Mouse (Mus musculus) hindbrain, embryonic 14.5 days (tissue): ENCODE results near the gene Col15a1. TPM values are rescaled to one million over a fixed set of nuclear protein-coding genes. Genes with fewer than 3 reads are reported as not detected.

Experiments used
- ATAC-seq: fragments of 200-750 bp; cut with Nextera tagmentation; 2 replicates; pipeline ENCODE4 v1.8.0; 2017; ENCODE audit warnings: moderate number of reproducible peaks, mild to moderate bottlenecking, moderate TSS enrichment, moderate library complexity; ENCODE audit not compliant: low FRiP score
- DNase-seq: peaks from one replicate; pipeline ENCODE4 v3.0.0-alpha.2; 2015; ENCODE audit warnings: low spot score
- H3K27ac ChIP-seq: fragments of 300-500 bp; sonication (generic); 2 replicates; pipeline ENCODE4 v1.5.1; 2014; ENCODE audit warnings: mild to moderate bottlenecking, moderate library complexity
- H3K27me3 ChIP-seq: fragments of 300-500 bp; sonication (generic); 2 replicates; pipeline ENCODE4 v1.6.1; 2014; ENCODE audit warnings: mild to moderate bottlenecking, low read length, mixed read lengths; ENCODE audit not compliant: control insufficient read depth, insufficient read depth
- H3K36me3 ChIP-seq: fragments of 300-500 bp; sonication (generic); replicated peaks from 2 replicates; pipeline ENCODE4 v1.6.1; 2014; ENCODE audit not compliant: control insufficient read depth, insufficient read depth
- H3K4me1 ChIP-seq: fragments of 300-500 bp; sonication (generic); replicated peaks from 2 replicates; pipeline ENCODE4 v1.6.1; 2014; ENCODE audit warnings: antibody characterized with exemption, low read length, mixed read lengths; ENCODE audit not compliant: control insufficient read depth, insufficient read depth
- H3K4me2 ChIP-seq: fragments of 300-500 bp; sonication (generic); replicated peaks from 2 replicates; pipeline ENCODE4 v1.6.1; 2014; ENCODE audit warnings: mild to moderate bottlenecking, moderate library complexity
- H3K4me3 ChIP-seq: fragments of 300-500 bp; sonication (generic); replicated peaks from 2 replicates; pipeline ENCODE4 v1.5.1; 2014; ENCODE audit warnings: mild to moderate bottlenecking, low read length
- H3K9ac ChIP-seq: fragments of 300-500 bp; sonication (generic); 2 replicates; pipeline ENCODE4 v1.6.1; 2014
- H3K9me3 ChIP-seq: fragments of 300-500 bp; sonication (generic); 2 replicates; pipeline ENCODE4 v1.6.1; 2016; ENCODE audit warnings: low read length; ENCODE audit not compliant: control insufficient read depth
- WGBS: fragments of 180-500 bp; shearing (Covaris S2); extraction: QIAGEN DNeasy Blood & Tissue Kit; methylation state at CpG from one replicate; pipeline ENCODE4 v1.1.7; 2014; 5-methylcytosine and 5-hydroxymethylcytosine counted together
- polyA plus RNA-seq: library from polyadenylated mRNA; unstranded; fragments of >200 nt; fragmentation: Nextera tagmentation; extraction: Ambion mirVana; gene quantifications from 2 replicates; pipeline ENCODE4 v1.2.1, GENCODE M21; 2014

Gene Col15a1
- polyA plus RNA-seq, 1 experiment from 2014 or later = 4.7 TPM

DNA sequence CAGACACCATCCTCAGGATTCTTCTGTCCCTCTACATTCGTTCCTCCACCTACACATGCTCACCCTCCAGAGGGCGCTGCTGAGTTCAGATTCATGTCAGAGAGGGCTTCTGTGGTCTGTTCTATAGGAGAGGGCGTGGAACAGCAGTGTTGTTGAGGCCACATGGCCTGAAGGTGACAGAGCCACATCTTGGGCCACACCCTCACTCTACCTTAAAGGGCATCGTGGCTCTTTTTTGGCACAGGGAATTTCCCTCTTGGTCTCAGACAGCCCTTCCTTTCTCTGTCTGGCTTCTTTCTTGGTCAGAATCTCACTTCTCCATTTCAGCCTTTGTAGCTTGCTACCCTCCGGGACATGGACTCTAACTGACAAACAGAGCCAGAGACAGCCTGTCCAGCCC lies 43.1 kb downstream of the Col15a1 start:
- no peak overlapping the region for H3K4me3 ChIP-seq
- DNase-seq (peak; percentile 38), ATAC-seq (no peak)
- no peaks in the 10 kb centered on the region for H3K36me3 ChIP-seq
- H3K9ac ChIP-seq = no peak overlapping the region
- H3K4me1 ChIP-seq = no peaks in the 10 kb centered on the region
- WGBS = 46% methylated on average over 5 of the region's 5 CpGs
- H3K27me3 ChIP-seq = no peaks in the 10 kb centered on the region
- H3K27ac ChIP-seq = no peak overlapping the region
- no peak overlapping the region for H3K4me2 ChIP-seq
- 0 out of 2 replicates have a peak, but pooled peaks cover 6% of the 10 kb centered on the region for H3K9me3 ChIP-seq

DNA sequence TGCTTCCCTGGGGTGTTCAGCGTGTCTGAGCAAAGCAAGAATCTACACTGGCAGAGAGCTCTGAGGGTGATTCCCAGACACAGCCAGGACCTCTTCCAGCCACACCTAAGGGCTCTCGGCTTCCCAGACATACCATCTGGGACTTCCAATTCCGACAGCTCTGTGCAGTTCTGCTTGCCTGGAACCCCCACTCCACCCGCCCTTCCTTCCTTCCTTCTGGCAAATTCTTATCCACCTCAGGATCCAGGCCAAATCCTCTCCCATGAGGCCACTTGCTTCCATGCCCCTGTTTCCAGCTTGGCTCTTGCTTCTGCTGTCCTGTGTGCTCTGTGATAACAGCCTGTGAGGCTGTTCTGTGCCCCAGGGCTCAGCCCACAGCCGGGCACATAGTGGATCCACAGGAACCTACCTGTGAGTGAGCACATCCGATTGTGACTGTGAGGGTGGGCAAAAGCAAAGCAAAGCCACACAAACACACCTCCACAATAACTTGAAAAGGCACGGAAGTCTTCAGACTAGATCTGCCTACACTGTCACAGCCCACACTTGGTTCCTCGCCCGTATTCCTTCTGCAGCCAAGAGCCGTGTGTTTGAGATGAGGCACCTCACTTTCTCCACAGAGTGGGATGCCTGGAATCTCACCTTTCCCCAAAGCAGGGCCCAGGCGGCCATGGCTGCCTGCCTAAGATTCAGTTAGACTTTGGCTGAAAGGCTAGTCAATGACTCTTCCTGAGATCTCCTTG lies 43.9 kb downstream of the Col15a1 start:
- Histone ChIP-seq H3K27me3 (no peaks in the 10 kb centered on the region), H3K27ac (no peak overlapping the region), H3K9ac (no peak overlapping the region), H3K4me2 (no peak overlapping the region), H3K36me3 (no peaks in the 10 kb centered on the region), H3K4me3 (no peak overlapping the region), H3K9me3 (0 out of 2 replicates have a peak, but pooled peaks cover 6% of the 10 kb centered on the region), H3K4me1 (no peaks in the 10 kb centered on the region)
- DNase-seq = no peak
- ATAC-seq = no peak
- 87% methylated on average over 11 of the region's 11 CpGs for WGBS

DNA sequence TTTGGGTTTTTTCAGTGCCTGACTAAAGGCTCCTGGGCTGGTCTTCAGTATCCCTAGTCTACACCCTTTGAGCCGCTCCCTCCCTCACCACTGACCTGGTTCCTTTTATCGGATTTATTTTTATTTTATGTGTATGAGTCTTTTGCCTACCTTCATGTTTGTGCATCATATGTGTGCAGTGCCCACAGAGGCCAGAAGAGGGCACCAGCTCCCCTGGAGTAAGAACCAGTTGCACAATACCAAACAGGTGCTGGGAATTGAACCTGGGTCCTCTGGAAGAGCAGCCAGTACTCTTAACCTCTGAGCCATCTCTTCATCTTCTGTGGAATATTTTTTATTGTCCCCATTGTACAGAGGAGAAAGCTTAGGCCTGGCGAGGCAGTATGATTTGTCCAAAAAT lies 44.7 kb downstream of the Col15a1 start:
- Histone ChIP-seq H3K4me2 (no peak overlapping the region), H3K27ac (no peak overlapping the region), H3K4me1 (no peaks in the 10 kb centered on the region), H3K9me3 (0 out of 2 replicates have a peak, but pooled peaks cover 6% of the 10 kb centered on the region), H3K36me3 (no peaks in the 10 kb centered on the region), H3K27me3 (no peaks in the 10 kb centered on the region), H3K9ac (no peak overlapping the region), H3K4me3 (no peak overlapping the region)
- 95% methylated on average over 3 of the region's 3 CpGs for WGBS
- ATAC-seq = no peak
- no peak for DNase-seq

DNA sequence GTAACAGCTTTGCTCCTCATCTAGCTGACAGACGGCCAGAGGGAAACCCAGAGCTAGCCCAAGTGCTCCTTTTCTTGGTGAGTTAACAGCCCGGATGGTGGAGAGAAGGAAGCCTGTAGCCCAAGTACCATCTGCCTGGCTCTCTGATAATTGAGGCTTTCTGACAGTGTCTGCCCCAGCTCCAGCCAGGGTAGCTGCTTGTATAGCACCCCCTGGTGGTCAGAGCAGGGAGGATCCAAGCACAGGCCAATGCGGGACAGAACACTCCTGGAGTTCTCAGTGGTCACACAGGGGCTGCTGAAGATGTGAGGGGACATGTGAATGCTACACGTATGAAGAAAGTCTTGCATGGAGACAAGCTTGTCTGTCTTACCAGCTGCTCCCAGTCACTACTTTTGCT lies 47.7 kb downstream of the Col15a1 start:
- ATAC-seq = no peak; the same call in 1 of the 2 replicates
- peak; percentile 63 for DNase-seq
- Histone ChIP-seq H3K4me2 (no peak overlapping the region), H3K9me3 (0 out of 2 replicates have a peak, but pooled peaks cover 6% of the 10 kb centered on the region), H3K4me1 (no peaks in the 10 kb centered on the region), H3K4me3 (no peak overlapping the region), H3K27me3 (no peaks in the 10 kb centered on the region), H3K9ac (no peak overlapping the region), H3K36me3 (no peaks in the 10 kb centered on the region), H3K27ac (no peak overlapping the region)
- 44% methylated on average over 4 of the region's 4 CpGs for WGBS

DNA sequence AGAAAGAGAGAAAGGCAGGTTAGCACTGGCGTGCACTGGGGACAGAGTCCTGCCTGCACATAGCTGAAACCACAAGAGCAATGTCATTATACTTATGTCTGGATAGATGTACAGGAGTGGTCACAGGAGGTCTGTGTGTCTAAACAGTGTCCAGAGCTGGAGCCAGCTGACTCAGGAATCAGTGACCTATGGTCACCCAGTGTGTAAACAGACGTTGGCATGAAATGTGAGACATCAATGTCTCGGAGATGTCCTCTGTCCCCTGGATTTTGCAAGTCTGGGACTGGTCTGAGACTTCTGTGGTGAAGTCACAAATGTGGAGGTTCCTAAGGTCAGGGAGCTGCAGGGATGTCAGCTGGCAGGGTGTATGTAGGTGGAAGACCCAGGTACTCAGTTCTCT lies 50.2 kb downstream of the Col15a1 start:
- Histone ChIP-seq H3K36me3 (no peaks in the 10 kb centered on the region), H3K4me2 (no peak overlapping the region), H3K4me1 (no peaks in the 10 kb centered on the region), H3K9me3 (no peaks in the 10 kb centered on the region), H3K4me3 (no peak overlapping the region), H3K27me3 (no peaks in the 10 kb centered on the region), H3K27ac (no peak overlapping the region), H3K9ac (no peak overlapping the region)
- 79% methylated on average over 3 of the region's 3 CpGs for WGBS
- ATAC-seq = no peak
- no peak for DNase-seq

DNA sequence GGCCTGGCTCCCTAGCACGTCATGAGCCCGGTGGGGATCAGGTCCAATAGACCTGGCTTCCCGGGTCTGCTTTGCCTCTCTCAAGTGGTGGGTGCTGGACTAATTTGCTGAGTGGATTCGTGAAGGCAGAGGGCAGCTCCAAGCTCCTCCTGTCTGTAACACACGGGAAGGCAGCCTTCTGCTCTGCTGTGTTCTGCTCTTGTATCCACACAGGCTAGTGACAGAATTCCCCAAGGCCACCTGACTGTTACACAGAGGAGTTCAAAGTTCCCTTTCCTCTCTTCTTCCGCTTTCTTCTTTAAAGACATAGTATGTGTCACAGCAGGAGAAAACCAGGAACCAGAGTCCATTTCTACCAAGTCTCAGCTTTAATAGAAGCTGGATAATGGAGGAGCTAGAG lies 53.1 kb downstream of the Col15a1 start:
- H3K27me3 ChIP-seq = no peaks in the 10 kb centered on the region
- no peaks in the 10 kb centered on the region for H3K4me1 ChIP-seq
- no peak overlapping the region for H3K27ac ChIP-seq
- no peak overlapping the region for H3K4me2 ChIP-seq
- DNase-seq (no peak), ATAC-seq (no peak)
- H3K9ac ChIP-seq = no peak overlapping the region
- H3K4me3 ChIP-seq = no peak overlapping the region
- WGBS = 80% methylated on average over 6 of the region's 6 CpGs
- H3K36me3 ChIP-seq = no peaks in the 10 kb centered on the region
- H3K9me3 ChIP-seq = no peaks in the 10 kb centered on the region

DNA sequence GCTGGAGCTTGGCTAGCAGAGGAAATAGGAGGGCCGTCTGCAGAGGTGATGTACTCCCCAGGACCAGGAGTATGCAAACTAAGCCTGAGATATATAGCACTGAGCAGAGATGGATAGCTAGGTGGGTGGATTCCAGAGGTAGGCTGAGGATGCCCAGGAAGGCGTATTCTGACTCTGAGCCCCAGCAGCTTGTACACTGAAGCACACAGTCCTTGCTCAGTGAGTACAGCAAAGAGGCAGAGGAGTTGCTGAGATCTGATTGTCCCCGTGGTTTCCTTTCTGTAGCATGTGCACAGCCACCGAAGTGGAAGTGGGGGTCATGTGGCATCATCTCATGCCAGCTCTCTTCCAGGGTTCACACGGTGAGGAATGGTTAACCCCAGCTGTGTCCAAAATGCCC lies 54.0 kb downstream of the Col15a1 start:
- WGBS = 78% methylated on average over 5 of the region's 5 CpGs
- H3K4me2 ChIP-seq = no peak overlapping the region
- no peaks in the 10 kb centered on the region for H3K4me1 ChIP-seq
- no peaks in the 10 kb centered on the region for H3K27me3 ChIP-seq
- H3K9me3 ChIP-seq = no peaks in the 10 kb centered on the region
- no peaks in the 10 kb centered on the region for H3K36me3 ChIP-seq
- DNase-seq (no peak), ATAC-seq (no peak)
- H3K9ac ChIP-seq = no peak overlapping the region
- no peak overlapping the region for H3K27ac ChIP-seq
- no peak overlapping the region for H3K4me3 ChIP-seq

DNA sequence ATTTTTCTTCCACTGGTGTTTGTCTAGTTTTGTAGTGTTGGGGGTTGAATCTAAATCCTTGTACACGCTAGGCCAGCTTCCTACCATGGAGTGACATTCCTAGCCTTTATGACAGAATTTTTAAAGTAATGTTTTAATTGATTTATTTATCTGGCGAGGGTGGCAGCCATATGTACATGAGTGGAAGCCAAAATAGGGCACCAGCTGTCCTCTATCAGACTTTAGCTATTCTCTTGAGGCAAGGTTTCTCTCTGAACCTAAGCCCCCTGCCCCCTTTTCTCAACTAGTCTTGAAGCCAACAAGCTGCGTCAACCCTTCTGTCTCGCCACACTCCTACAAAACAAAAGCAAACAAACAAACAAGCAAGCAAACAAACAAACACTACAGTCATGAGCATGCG lies 57.6 kb downstream of the Col15a1 start:
- DNase-seq (no peak), ATAC-seq (no peak)
- Histone ChIP-seq H3K9me3 (no peaks in the 10 kb centered on the region), H3K27me3 (no peaks in the 10 kb centered on the region), H3K9ac (no peak overlapping the region), H3K4me2 (no peak overlapping the region), H3K4me3 (no peak overlapping the region), H3K36me3 (no peaks in the 10 kb centered on the region), H3K27ac (no peak overlapping the region), H3K4me1 (no peaks in the 10 kb centered on the region)
- 84% methylated on average over 5 of the region's 5 CpGs for WGBS

DNA sequence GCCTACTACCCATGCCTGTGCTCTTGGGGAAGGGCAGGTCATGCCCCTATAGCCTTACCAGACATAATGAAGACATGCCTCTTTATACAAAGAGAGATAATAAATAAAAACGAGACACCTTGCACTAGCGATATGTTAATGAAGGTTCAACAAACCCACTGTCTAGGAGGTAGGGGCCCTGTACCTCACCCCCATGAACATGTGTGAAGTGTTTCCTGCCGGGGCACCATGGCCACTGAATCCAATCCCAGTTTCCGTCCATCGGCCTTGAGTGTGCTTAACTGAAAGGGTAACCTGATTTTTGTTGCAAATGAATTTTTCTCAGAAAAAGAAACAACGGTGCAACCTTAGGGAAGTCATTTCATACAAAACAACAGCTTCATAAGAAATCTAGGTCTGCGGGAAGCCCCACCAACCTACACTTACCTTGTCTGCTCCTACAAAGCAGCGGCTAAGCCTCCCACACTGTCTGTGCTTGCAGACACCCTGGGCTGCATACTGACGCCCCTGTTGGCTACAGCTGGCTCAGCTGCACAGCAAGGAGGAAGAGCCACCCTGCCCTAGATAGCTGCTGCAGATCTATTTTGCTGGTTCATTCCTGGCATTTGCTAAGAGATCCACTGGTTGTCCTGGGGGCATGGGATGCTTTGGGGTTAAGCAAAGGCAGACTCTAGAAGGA lies 64.6 kb downstream of the Col15a1 start:
- DNase-seq (no peak), ATAC-seq (no peak)
- no peak overlapping the region for H3K27ac ChIP-seq
- no peaks in the 10 kb centered on the region for H3K9me3 ChIP-seq
- no peaks in the 10 kb centered on the region for H3K27me3 ChIP-seq
- no peaks in the 10 kb centered on the region for H3K4me1 ChIP-seq
- H3K36me3 ChIP-seq = no peaks in the 10 kb centered on the region
- WGBS = 84% methylated on average over 9 of the region's 9 CpGs
- H3K9ac ChIP-seq = no peak overlapping the region
- no peak overlapping the region for H3K4me2 ChIP-seq
- no peak overlapping the region for H3K4me3 ChIP-seq
